Mouse (Mus musculus) gastrocnemius, adult 18-20 months (tissue): ENCODE measurements around the gene Clp1. TPM values are rescaled to one million over a fixed set of nuclear protein-coding genes. Genes with fewer than 3 reads are reported as not detected.

Experiments used
- DNase-seq: peaks from one replicate; pipeline ENCODE4 v3.0.0; 2021; ENCODE audit warnings: low spot score
- long read RNA-seq, 2 experiments: library from polyadenylated mRNA; stranded (forward); transcript quantifications; one replicate each; pipeline ENCODE4 v2.0.0; 2021
- total RNA-seq, 2 experiments: library from RNA; stranded (reverse); gene quantifications; 2 replicates each; pipeline ENCODE4 v1.2.3; 2021

Clp1 gene
- total RNA-seq = 1 to 10 TPM; 3.3 to 3.8 TPM
- long read RNA-seq, experiment 1, transcript Clp1-201 (3 exons, 1,912 nt) = major isoform, 8 of 11 reads
- long read RNA-seq, experiment 1, partial matches to known transcripts = 1 of 11 reads
- long read RNA-seq, experiment 1, other reads (novel, unspliced or antisense) = 2 of 11 reads
- long read RNA-seq, experiment 2, partial matches to known transcripts = 0 of 3 reads
- long read RNA-seq, experiment 2, other reads (novel, unspliced or antisense) = 0 of 3 reads

DNA sequence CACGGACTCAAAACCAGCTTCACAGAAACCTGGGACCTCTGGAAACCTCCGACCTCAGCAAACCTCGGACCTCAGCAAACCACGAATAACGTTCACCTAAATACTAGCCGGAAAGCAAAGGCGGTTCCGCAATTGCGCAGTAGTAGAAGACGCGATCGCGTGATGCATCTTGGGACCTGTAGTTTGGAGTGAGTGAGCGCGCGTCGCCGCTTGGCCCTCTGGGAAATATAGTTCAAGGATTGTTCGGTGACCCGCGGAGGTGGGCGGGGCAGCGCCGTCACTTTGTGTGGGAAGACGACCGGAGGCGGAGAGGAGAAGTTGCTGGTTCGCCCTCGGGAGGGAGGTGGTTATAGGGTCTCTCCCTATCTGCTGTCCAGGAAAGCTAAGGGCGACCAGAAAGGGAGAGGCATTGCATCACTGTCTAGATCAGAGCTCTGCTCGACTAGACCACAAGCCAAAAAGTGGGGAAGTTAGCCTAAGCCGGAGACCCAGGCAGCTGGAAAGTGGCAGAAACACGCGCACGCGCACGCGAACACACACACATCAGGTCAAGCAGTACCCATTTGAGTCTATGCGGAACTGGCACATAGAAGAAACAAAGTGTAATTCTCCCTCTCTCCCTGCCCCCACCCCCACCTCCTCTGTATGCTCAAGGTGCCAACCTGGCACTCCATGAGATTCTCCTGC is at the start of gene Clp1:
Clp1 (minus strand) TSS at position 179 of the 687 bp plus-strand sequence.
- peak; percentile 97 for DNase-seq

DNA sequence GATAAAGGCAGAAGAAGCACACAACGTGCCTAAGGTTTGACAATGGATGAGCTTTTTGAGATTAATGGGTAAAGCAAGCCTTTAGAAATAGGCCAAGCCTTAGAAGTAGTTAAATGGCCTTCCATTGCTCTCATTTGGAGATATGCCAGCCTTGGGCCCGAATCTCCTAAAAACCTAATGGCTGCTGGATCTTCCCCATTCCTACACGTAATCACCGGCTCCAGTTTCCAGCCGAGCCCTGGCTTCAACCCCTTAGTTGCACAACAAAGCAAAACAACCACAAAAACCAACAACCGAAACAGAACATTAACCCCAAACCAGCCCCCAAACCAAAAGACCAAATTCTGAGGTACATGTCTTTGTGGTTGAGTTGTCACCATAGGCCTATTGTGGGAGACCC is 48.5 kb upstream of the Clp1 start:
- DNase-seq = peak; percentile 58

DNA sequence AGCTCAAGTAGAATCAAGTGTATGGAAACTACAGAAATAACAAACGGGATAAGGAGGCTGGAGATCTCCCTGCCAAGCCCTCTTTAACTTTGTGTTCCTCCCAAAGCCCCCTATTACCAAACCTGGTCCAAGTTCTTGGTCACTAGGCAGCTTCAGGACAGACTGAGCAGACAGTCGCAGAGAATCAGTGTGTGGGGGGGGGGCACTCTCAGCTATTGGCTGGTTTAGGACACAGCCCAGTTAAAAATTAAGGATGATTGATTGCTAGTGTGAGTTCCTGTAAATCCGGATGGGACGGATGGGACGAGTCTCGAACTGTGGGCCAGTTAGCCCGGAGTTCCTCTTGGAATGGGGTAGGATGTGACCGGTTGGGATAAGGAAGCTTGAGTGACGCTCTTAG is 48.1 kb upstream of the Clp1 start, which contains the start of gene Serping1:
Serping1 (minus strand) TSS at position 204 of the 400 bp plus-strand sequence.
- DNase-seq = no peak

DNA sequence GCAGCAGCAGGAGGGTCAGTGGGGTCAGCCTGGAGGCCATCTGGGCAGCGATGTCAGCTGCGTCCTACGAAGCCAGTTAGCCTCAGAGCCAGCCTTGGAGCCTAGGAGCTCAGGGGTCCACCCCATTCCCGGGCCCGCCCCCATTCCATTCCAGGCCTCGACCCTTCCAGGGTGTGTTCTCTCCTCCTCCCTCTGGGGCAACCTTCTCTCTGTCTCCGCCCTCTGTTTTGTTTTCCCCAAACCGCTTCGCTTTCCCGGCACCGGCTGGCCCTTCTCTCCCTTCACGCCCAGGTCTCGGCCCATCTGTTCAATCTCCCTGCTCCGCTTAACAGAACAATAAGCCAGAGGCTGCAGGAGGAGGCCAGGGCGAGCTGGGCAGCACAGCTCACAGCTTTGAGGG is 47.6 kb upstream of the Clp1 start:
- peak; percentile 87 for DNase-seq

DNA sequence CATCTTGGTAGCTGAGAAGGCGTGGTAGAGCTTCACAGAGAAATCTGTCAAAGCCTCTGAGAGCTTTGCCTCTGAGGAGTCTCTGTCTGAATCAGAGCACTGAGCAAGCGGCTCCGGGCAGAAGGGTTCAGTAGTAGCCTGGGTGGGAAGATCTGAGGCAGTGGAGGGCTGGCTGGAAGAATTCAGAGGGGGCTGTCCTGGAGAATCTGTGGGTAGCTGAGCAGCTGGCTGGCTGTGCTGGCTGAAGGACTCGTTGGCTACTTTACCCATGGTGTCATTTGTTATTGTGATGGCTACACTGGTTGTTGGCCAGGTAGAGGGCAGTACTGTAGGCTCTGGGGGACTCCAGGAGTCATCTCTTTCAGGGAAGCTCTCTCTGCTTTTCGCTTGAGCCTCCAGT is 46.0 kb upstream of the Clp1 start:
- DNase-seq = no peak

DNA sequence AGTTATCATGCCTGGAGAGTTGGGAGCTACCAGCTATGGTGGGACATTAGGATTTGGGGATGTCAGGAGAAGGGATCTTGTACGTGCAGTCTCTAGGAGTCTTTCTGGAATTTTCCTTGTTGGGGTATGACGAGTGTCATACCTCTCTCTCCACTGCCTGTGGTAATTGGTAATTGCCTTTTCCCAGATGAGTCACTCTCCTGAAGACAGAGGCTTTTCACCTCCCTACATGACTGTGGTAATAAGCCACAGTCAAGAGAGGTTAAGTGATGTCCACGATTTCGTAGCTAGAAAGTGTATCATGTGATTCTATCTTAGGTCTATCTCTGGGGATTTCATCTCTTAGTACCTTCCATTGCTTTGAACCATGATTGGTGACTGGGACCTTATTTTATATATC is 45.3 kb upstream of the Clp1 start:
- no peak for DNase-seq

DNA sequence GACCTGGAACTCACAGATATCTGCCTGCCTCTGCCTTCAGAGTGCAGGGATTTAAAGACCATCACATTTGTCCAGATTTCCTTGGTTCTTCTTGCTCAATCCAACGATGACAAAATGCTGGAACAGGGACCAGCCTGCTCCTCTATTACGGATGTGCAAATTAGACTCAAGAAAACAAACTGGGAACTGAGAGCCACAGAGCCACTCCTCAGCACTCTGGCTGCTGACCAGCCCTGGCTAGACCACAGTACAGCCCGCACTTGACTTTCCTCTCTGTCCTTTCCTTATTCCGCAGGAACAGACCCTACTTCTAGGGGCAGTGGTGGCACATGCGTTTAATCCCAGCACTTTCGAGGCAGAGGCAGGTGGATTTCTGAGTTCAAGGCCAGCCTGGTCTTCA is 43.4 kb upstream of the Clp1 start:
- peak; percentile 67 for DNase-seq

DNA sequence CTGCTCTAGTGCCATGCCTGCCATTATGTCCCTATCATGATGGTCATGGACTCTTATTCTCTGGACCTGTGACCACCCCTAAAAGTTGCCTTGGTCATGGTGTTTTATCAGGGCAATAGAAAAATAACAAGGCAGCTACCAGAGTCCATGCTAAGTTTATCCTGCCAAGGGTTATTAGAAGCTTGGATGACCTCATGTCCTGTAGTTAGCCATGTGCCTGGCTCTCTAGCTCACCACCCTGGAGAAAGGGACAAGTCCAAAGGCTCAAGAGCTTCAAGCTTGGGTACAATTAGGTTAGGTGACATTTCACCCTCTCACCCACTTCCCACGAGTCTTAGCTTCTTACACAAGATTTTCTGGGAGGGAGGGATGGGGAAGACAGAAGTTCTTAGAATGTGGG is 35.7 kb upstream of the Clp1 start:
- no peak for DNase-seq

DNA sequence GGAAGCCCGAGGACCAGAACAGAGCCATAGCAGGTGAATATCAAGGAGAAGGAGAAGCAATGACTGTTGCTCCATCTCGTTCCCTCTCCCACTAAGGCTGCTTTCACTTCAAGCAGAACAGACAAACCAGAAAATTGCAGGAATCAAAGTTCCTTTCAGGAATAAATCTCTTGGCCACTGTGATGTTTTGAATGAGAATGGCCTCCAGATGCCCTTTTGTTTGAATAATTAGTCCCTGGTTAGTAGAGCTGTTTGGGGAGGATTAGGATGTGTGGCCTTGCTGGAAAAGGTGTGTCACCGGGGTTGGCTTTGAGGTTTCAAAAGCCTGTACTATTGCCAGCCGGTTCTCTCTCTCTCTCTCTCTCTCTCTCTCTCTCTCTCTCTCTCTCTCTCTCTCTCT is 35.1 kb upstream of the Clp1 start:
- no peak for DNase-seq

DNA sequence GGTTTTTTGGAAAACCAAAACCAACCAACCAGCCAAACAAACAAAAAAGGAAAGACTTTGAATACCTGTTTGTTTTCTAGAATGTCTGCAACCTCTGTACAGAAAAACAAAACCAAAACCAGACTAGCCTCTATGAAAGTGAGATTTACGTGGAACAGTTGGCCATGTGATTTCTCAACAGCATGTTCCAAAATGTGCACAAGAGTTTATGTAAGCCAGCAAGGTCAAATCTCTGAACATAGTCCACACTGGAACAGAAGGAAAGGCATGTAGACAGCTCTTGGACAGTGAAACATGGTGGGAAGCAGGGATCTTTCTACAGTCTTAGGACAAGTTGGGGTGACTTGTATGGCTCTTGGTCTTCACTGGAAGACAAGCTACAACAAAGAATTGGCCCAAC is 34.7 kb upstream of the Clp1 start:
- DNase-seq = no peak

DNA sequence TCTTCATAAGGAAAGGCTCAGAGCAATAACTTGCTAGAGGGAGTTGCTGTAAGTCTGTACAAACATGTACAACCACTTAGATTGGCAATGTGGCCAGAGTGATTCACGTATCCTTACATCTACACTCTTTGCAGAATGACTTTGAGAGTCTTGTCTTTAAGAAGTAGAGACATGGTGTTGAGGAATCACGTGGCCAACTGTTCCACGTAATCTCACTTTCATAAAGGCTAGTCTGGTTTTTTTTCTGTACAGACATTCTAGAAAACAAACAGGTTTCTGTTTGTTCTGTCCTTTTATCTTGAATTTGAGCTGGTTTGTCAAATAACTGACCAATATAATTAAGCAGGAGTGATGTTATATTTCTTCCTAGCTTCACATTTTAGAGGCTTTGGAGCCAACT is 34.2 kb upstream of the Clp1 start:
- no peak for DNase-seq

DNA sequence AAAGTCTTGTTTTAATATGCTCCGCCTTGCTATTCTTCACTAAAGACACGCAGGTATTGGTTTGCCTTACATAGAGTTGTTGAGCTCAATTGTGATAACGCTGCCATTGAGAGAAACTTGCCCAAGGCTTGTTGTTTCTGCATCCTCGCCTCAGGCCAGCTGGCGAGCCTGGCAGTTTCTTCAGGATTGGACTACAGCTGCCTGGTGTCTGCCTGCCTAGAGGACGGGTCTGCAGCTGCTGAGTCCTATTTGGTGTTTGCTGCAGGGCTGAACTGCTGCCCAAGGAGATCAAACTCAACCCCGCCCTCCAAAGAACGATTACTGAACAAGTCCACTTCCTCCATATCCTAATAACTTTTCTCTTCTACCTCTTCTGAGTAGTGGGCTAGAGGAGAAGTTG is 33.6 kb upstream of the Clp1 start:
- DNase-seq = no peak

DNA sequence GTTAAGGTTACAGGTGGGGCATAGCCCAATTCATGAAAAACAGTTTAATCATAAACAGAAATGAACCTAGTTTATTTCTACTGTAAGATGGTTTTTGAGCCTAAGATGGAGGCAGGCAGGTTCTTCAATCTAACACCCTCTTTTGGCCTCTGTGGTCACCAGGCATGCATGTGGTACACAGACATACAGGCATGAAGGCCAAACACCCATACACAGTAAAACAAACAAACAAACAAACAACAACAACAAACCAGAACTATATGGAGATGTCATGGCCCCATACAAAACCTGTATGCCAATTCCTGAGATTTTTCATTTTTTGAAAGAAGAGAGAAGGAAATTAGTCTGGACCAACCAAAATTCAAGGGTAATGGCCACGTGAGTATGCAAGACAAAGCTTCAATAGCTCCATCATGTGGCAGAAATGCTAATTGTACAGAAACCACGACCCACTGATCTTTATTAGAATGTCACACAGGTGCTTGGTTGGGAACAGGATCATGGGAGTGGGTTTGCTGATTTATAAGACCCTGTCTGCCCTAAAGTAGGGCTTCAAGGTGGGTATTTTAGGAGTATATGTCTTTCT is 31.5 kb upstream of the Clp1 start:
- peak; percentile 55 for DNase-seq

DNA sequence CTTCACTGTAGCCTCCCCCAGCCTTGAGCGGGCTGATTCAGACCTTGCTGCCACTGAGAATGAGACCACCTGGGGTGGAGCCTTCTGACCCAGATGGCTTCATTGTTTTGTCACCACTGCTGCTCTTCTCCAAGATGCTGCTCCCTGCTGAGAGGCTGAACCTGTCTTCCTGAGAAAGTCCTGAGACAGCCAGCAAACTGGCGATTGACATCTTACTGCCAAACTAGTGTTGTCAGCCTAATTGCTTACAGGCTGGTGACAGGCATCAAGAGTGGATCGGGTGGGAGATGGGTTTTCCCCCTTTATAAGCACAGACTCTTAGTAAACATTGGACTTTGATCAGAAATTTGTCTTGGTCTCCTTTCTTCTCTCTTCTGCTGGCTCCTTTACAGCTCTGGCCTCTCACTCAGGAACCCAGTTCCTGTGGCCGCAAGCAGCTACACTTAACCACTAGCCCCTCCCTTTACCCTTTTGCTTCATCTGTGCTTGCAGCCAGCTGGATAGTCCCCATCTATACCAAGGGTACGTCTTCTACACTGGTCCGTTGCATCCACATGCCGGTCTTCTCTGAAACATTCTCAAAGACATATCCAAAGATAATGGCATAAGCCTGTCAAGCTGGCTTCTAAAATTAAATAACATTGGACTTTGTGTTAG is 30.0 kb upstream of the Clp1 start:
- no peak for DNase-seq

DNA sequence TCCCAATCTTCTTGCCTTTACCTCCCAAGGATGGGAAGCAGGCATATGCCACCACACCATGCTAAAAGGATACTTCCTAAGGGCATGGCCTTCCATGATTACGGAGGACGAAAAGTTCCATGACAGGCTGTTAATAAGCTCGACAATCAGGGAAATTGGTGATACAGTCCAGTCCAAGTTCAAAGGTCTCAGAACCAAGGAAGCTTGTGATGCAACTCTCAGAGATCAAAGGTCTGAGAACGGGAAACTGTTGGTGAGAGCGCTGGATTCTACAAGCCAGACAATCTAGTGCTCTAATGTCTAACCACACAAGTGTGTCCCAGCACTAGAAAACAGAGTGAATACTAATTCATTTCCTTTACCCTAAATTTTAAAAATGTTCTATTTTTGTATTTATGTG is 29.1 kb upstream of the Clp1 start:
- DNase-seq = no peak

DNA sequence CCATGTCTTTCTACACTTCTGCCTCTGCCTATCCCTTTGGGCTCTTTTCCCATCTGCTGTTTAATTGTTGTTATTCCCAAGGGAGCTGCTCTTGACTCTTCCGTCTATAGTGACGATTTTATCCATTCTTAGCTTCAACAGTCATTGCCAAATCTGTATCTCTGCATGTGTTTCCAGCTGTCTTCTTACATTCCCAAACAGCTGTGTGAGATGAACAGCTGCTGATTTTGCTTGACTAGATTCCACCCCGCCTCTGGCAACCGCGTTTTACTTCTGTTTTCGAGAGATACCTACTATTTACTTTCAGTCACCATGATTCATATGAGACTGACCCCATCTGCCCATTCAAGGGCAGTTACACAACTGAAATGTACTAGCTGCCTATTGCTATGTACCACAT is 23.0 kb upstream of the Clp1 start:
- DNase-seq = no peak

DNA sequence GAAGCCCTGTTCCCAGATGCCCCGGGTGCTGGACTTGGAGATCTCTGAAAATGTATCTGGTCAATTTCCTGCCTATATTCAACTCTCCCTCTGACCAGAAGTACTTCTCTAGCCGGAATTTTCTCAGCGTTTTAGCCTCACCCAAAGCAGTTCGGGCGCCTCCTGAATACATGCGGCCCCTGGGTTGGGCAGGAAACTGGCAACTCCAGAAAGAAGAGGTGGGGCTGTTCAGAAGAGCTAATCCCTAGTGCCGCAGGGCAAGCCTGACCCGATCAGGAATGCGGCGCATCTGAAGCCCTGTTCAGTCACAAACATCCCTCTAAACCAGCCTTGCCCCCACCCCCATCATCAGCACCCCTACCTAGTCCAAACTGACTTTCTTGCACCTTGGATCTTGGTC is 17.0 kb upstream of the Clp1 start:
- no peak for DNase-seq

DNA sequence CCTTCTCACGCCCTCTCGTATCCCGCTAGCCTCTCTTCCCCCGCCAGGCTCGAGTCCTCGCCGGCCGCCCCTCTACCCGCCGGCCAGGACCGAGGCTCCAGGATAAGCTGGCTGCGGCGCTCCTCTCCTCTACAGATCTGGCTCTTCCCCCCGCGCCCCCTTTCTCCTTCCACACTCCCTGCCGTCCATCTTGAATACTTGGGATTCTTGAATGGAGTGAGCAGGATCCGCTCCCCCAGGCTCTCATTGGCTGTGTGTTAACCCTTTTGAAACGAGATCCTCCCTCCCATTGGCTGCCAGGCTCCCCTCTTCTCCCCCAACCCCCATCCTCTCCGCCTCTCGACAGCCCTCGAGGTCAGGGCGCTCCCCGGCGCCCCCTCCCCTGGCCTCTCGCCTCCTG is 16.4 kb upstream of the Clp1 start, which contains the start of gene Gm19426:
Gm19426 (minus strand) TSS at position 95 of the 400 bp plus-strand sequence.
- peak; percentile 34 for DNase-seq

DNA sequence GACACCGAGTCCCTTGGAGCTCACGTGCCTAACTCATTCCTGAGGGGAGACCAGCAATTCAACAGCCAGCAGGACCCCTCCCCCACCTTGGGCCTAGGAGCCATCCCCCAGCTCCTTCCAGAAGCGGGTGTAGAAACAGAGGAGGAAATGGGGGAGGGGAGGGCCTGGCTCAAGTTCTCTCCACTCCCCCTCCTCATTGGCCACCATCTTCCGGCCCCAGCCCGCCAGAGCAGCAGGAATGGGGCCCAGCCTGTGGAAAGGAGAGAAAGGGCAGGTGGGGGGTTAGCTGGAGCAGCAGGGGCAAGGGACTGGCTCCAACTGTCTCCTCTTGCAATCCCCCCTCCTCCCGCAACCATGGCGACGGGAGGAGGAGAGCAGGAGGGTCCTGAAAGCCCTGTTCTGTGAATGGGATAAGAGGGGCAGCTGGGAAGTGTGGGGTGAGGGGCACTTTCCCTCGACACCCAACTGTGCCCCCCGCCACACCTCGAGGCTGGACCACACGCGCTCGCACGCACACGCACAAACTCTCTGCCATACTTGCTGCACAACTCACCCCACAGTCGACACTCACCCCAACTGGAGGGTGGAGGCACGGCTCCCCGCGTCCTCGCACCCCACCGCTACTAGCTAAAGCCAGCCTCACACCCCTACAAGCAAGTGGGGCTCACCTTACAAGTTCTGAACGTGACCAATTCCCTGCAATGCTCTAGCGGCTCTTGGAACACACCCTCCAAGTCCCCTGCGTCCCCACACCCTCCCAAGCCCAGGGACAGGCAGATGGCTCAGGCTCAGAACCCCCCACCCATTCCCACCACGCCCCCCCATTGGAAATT is 15.5 kb upstream of the Clp1 start:
- no peak for DNase-seq

DNA sequence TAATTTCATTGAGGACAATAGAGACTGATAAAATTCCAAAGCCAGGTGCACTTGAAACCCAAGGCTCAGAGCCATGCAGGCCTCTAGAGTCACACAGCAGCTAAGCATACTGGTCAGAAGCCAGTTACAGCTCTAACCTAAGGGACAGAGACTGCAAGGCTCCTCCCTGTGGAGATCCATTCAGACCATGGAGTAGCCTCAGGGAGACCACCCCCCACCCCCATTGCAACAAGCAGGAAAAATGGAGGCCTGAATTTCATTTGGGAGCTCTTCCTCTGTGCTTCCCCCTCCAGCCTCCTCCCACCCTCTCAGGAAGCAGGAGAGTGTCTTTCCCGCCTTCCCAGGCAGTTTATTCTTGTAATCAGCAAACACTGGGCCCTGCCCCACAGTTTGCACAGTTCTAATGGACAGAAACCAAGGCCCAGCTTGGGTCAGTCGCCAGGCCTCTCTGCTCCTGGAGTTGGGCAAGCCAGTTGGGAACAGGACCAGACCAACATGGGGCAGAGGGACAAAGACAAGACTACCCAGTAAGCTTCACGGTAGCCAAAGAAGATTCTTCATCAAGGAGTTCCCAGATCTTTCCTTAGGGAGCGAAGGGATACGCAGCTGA is 14.8 kb upstream of the Clp1 start:
- DNase-seq = no peak
